Mouse (Mus musculus) liver, adult (tissue): Measurements from ENCODE around the gene Psmb8.

Experiments used
- GATA4 ChIP-seq: IDR thresholded peaks from 2 replicates; pipeline ENCODE4 v1.6.1; 2014; ENCODE audit warnings: mild to moderate bottlenecking, low read length; ENCODE audit not compliant: insufficient replicate concordance

Gene Psmb8

DNA sequence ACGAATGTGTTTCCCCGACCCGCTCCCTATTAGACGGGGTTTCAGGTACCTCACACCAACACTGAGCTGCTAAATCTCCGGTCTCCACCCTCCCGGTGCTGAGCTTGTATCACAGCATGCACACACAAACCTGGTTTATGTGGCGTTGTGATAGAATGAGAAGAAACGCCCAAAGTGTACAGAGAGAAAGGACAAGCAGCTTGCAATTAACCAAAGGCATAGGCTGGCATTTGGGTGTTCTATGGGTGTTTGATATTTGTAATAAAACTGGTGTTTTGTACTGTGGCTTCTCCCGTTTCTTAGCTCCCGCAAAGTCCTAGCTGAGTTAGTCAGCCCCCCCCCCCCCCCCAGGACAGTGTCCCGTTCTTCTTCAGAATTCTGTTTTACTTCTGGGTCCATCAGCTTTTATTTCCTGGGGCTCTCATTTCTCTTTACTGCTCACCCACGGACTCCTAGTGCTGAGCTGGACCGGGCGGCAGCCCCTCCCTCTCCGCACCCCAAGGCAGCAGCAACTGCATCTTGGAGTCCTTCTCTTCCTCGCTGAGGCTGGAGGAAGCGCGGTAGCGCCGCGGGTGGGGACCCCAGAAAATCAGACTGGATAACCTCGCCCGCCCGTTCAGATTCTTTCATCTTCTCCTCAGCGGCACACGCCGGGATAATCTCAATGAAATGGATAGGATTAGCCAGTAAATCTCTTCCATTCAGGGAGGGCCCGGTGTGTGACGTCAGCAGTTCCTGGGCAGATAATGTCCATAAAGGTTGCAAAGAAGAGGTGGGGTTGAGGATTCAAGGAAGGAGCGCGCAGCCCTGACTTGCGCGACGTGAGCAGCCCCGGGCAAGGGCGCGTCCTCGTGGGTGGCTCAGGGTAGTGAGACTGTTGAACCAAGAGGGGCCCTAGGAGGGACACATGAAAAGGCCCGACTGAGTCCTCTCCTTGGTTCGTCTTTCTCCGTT lies at the start of gene Psmb8:
TSS of gene Psmb8 (plus strand) at position 781 of the 954 bp plus-strand sequence.
- no peak; the same call in 1 of the 2 replicates for TF ChIP-seq GATA4

DNA sequence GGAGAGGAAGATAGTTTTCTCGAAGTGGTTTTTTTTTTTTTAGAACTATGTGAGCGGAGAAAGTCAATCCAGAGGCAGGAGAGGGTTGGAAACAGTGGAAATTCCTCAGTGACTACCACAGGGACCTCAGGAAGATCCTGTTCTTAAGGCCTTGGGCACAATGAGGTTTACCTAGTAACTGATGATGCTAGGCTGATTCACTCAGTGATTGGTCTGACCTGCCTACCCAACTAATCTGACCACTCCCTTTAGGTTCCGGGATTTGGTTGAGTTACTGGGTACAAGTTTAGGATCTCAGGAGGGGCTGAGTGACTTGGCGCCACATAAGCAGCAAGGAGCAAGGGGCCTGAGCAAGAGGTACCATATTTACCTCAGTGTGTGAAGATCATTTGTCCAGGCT lies 44.6 kb upstream of the Psmb8 start, which contains the start of gene H2-DMb1:
TSS of gene H2-DMb1 (plus strand) at position 150 of the 400 bp plus-strand sequence.
- TF ChIP-seq GATA4 = no peak

DNA sequence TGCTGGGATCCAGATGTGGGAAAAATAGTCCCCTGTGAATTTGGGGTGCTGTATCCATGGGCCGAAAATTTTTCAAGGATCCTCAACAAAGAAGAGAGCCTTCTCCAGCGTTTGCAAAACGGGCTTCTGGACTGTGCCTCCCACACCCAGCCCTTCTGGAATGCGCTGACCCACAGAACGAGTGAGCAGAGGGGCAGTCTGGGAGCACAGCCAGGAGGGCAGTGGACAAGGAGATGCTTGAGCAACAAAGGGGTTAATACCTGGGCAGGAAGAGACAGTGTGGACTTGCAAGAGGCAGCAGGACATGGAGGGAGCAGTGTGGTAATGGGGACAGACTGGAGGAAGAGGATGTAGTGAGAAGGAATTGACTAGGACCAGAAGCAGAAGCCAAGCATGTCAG lies 42.0 kb upstream of the Psmb8 start:
- no peak for TF ChIP-seq GATA4

GRCm38 (mm10) chr17:34164202-34164895 lies 33.2 kb upstream of the Psmb8 start:
- TF ChIP-seq GATA4 = no peak

DNA sequence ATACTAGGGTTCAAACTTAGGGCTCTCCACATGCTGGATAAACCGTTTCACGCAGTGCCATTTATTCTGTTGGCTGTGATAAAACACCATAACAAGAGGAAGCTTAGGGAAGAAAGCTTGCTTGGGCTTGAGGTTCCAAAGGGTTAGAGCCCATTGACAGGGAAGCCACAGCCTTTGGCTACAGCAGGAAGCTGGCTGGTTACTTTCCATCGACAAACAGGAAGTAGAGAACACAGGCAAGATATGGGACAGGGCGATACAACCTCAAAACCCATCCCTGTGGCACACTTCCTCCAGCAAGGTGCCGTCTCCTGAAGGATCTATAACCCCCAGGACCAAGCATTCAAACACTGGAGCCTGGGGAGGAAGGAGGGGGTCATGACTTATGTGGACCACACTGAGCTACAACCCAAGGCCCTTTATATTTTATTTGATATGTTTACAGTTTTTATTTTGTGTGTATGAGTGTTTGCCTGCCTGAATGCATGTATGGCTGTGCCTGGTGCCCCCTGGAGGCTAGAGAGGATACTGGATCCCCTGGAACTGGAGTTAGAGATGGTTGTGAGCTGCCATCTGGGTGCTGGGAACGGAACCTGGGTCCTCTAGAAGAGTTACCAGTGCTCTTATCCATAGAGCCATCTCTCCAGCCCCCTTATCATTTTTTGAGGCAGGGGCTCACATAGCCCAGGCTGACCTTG lies 32.3 kb upstream of the Psmb8 start:
- no peak for TF ChIP-seq GATA4

- no peak for TF ChIP-seq GATA4
Observed at GRCm38 (mm10) chr17:34169279-34169678, 28.2 kb upstream of the Psmb8 start.

DNA sequence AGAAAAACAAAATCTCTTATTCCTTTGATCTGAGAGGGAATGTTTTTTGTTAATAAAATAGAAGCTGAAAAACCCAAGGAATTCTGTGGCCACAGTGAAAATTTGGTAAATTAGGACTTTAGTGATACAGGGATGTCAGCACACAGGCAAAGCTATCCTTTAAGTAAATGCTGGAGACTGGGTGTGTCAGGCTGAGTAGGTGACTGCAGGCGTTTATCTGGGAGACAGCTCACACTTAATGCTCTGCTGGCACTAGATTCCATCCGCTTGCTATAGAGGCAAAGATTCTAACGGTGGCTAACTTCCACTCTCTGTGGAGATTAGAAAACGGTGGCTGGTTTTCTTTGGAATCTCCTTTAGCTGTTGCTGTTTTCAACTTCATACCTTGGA lies 27.0 kb upstream of the Psmb8 start:
- TF ChIP-seq GATA4 = no peak

GRCm38 (mm10) chr17:34170877-34171498 lies 26.5 kb upstream of the Psmb8 start:
- TF ChIP-seq GATA4 = no peak

- no peak for TF ChIP-seq GATA4
Observed at GRCm38 (mm10) chr17:34172528-34172927, 25.0 kb upstream of the Psmb8 start.

DNA sequence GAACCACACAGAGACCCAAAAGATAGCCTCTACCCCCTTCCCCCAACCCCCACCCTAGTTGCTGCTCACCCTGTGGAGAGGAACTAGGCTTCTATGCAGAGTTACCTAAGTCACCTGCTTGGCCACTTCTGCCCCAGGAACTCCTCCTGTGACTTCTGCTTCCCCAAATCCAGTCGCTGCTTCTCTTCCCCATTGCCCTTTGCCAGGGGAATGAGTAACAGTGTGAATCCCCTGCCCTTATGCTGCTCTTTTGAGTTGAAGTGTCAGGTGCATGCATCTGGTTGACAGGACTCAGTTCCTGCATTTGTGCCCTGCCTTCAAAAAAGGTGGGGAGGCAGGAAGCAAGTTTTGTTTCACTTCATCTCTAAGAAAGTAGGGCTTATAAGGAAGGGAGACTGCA lies 23.4 kb upstream of the Psmb8 start:
- TF ChIP-seq GATA4 = no peak

DNA sequence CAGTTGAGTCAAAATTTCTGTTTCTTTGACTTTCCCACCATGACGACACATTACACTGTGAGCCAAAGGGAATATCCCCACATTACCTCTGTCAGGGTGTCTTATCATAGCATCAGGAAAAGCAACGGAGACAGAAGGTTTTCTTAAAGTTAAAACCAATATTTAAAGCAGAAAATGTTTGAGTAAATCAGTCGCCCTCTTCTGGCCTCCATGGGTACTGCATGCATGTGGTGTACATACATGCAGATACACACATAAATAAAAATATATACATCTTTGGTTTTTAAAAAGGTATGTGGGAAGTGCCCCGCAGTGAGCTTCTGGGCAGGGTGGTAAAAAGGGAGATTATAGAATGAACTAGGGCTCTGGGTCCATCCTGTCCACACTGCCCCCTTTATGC lies 20.3 kb upstream of the Psmb8 start:
- no peak for TF ChIP-seq GATA4

GRCm38 (mm10) chr17:34179019-34179418 lies 18.5 kb upstream of the Psmb8 start:
- TF ChIP-seq GATA4 = no peak

- no peak for TF ChIP-seq GATA4
Observed at GRCm38 (mm10) chr17:34179913-34180859, 17.3 kb upstream of the Psmb8 start.
